Mouse (Mus musculus) gastrocnemius, postnatal 36 days (tissue): ENCODE data around the gene Ifnl2. TPM values are rescaled to one million over a fixed set of nuclear protein-coding genes. Genes with fewer than 3 reads are reported as not detected.

ENCODE experiments used
- DNase-seq, 2 experiments: peaks; one replicate each; pipeline ENCODE4 v3.0.0; 2022
- intact Hi-C: fragments of 180-260 bp; cut with DNase I; formaldehyde crosslinking; loops from one replicate; pipeline ENCODE4 v1.15.1; 2025
- total RNA-seq, 2 experiments: library from RNA; stranded (reverse); gene quantifications; 2 replicates each; pipeline ENCODE4 v1.2.3; 2021

The Ifnl2 gene
- total RNA-seq, 2 experiments from 2014 or later, result not detected

- DNase-seq, result no peak
- intact Hi-C loops, result no loop called here
Observed at GRCm38 (mm10) chr7:28495426-28495825, 14.8 kb downstream of the Ifnl2 start.

DNA sequence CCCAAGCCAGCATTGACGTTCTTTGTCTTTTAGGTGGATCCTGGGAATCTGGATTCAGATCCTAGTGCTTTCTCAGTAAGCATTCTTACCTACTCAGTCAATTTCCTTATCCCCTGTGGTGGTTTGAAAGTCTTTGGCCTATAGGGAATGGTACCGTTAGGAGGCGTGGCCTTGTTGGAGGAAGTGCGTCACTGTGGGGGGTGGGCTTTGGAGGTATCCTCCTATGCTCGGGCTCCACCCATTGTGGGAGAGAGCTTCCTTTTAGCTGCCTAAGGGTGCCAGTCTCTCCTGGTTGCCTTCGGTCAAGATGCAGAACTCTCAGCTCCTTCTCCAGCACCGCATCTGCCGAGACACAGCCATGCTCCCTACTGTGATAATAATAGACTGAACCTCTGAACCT lies 17.9 kb downstream of the Ifnl2 start:
- no peak for DNase-seq
- intact Hi-C loops, result loop anchor here (5.0 kb wide), 1 partner anchor 110 kb away; no protein-coding TSS in a partner anchor

DNA sequence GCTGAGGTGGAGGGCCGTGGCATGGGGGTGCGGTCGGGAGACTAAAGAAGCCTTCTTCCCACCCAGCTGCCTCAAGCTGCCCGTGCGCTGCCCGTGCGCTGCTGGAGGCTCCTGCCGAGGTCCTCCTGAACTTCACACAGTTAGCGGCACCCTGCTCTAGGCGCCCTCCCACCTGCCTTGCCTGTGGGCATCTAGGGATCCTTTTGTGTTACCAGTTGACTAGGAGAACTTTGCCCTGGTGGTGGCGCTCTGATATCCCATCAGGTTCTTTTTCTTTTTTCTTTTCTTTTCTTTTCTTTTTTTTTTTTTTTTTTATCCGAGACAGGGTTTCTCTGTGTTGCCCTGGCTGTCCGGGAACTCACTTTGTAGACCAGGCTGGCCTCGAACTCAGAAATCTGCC lies 19.4 kb downstream of the Ifnl2 start:
- DNase-seq, result no peak
- intact Hi-C loops, result loop anchor here (5.0 kb wide), 1 partner anchor 111 kb away; no protein-coding TSS in a partner anchor

GRCm38 (mm10) chr7:28490410-28490809 lies 19.8 kb downstream of the Ifnl2 start:
- DNase-seq, result no peak
- intact Hi-C loops, result loop anchor here (5.0 kb wide), 1 partner anchor 112 kb away; no protein-coding TSS in a partner anchor

- DNase-seq, result no peak
- intact Hi-C loops, result no loop called here
Observed at GRCm38 (mm10) chr7:28488030-28488491, 22.2 kb downstream of the Ifnl2 start.

GRCm38 (mm10) chr7:28484192-28484591 lies 26.1 kb downstream of the Ifnl2 start:
- intact Hi-C loops, result no loop called here
- no peak for DNase-seq

DNA sequence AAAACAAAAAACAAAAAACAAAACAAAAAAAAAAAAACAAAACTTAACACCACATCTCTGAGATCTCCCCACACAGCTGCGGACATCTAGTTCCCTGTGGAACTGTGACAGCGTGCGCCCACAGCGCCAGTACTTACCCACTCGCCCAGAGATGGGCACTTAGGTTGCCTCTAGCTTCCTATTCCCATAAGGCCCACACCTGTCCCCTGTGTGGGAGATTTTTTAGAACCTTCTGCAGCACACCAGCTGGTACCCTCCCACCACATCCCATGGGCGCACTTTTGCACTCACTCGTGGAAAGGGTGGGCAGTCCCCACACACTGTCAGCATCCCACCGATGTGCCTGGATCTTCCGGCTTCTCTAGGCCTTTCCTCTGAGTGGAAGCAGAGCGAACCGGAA lies 27.4 kb downstream of the Ifnl2 start:
- intact Hi-C loops, result no loop called here
- no peak for DNase-seq

DNA sequence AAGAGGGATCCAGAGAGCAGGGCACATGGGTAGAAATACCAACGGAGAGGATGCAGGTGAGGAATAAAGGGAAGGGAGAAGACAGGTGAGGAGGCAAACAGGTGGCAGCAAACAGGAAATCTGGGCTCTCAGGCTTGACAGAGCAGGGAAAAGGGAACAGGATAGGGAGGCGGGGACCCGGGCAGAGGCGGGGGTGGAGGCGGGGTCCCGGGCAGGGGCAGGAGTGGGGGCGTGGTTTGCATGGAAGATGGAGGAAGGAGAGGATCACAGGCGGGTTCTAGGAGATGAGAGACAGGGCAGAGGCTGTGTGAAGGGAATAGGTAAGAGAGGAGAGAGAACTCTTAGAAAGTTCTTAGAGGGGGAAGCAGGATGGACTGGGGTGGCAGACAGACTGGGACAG lies 31.4 kb downstream of the Ifnl2 start:
- intact Hi-C loops, result no loop called here
- DNase-seq, result no peak

GRCm38 (mm10) chr7:28477363-28477762 lies 32.9 kb downstream of the Ifnl2 start:
- DNase-seq, result no peak
- intact Hi-C loops, result no loop called here

DNA sequence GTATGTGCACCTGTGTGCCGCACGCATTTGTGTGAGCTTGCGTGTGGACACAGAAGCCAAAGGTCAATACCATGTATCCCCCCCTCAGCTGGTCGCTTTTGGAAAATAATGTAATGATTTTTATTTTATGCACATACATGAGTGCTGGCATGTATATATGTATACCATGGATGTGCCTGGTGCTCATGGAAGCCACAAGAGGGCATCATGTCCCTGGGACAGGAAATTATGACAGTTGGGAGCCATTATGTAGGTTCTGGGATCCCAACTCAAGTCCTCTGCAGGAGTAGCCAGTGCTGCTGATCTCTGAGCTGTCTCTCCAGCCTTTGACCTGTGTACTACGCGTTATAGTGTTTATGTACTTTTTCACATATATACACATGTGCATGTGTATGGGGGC lies 34.1 kb downstream of the Ifnl2 start:
- intact Hi-C loops, result no loop called here
- no peak for DNase-seq

DNA sequence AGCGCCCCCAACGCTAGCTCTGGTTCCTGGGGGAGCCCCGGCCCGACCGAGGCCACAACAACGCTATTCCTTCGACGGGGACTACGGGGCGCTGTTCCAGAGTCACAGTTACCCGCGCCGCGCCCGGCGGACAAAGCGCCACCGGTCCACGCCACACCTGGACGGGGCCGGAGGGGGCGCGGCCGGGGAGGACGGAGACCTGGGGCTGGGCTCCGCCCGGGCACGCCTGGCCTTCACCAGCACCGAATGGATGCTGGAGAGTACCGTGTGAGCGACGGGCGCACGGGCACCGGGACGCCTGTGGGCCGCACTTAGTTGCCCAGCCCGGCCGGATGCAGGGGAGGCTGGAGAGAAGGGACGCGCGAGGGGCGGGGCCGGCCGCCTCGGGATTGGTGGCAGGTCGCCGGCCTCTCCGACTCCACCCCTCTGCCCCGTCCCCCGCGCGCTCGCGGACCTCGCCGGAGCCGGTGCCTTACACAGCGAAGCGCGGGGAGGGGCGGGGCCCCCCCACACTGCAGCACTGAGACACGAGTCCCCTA lies 43.0 kb downstream of the Ifnl2 start:
- intact Hi-C loops, result no loop called here
- no peak for DNase-seq

DNA sequence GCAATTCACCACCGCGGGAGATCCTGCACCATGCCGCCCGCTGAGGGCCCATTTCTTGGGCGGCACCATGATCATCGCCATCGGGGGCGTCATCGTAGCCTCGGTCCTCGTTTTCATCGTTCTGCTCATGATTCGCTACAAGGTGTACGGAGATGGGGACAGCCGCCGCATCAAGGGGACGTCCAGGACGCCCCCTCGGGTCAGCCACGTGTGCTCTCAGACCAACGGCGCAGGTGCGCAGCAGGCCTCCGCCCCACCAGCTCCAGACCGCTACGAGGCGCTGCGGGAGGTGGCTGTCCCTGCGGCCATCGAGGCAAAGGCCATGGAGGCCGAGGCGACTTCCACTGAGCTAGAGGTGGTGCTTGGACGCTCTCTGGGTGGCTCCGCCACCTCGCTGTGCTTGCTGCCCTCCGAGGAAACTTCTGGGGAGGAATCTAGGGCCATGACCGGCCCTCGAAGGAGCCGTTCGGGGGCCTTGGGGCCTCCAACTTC lies 43.5 kb downstream of the Ifnl2 start:
- intact Hi-C loops, result no loop called here

DNA sequence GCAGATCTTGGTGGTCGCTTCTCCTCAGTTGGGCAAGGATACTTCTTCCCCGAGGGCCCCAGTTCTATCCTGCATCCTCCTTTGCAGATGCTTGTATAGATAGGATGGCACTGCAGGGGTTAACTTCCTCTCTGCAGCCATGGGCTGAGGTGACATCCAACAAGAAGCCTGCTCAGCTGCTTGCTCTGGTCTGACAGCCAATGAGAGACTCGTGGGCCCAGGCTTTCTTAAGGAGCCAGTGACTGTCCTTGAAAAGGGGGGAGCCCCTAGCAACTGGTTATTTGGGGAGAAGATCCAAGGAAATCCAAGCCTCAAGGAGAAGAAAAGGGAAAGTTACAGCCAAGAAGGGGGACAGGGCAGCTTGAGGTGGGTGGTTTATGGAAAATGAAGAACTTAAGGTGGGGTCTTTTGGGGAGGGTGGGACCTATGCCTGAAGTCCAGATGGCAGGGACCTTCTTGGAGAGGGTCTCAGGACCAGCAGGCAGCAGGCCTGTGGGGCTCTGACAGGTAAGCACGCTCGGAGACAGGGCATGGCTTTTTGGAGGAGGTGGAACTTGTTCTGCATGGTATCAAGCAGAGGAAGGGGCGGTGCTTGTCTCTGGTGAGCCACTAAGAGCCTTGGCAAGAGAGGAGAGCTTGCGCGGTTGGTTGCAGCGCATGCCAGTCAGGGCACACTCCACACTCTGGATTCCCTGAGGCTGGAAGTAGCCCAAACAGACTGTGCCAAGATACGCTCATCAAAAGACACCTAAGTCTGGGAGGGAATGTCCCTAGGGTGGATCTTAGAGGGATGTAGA lies 45.6 kb downstream of the Ifnl2 start:
- DNase-seq, result no peak
- intact Hi-C loops, result no loop called here

More for the DNA sequence above, 43.5 kb downstream of the Ifnl2 start:
- no peak for DNase-seq

GRCm38 (mm10) chr7:28462769-28463168 lies 47.5 kb downstream of the Ifnl2 start:
- no peak for DNase-seq
- intact Hi-C loops, result no loop called here

DNA sequence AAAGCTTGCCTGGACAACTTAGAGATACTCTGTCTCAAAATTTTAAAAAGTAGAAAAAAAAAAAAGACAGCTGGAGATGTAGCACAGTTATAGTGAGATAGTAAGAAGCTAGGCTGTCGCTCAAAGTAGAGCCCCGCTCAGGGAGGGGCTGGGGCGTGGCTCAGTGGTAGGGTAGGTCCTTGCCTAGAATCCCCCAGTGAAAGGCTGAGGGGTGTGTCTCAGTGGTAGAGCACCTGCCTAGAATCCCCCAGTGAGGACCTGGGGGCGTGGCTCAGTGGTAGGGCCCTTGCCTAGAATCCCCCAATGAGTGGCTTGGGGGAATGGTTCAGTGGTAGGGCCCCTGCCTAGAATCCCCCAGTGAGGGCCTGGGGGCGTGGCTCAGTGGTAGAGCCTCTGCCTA lies 49.9 kb downstream of the Ifnl2 start:
- intact Hi-C loops, result no loop called here
- no peak for DNase-seq

Other genes starting within 250 kb of the Ifnl2 start
- 1 to 10 TPM; 4.9 to 6.3 TPM for gene Eid2, start 242.6 kb downstream of the Ifnl2 start, total RNA-seq
- gene Eid2b, start 232.7 kb downstream of the Ifnl2 start, total RNA-seq, result 1 to 10 TPM; 5.2 to 5.9 TPM
- gene Selenov, start 219.3 kb downstream of the Ifnl2 start, total RNA-seq, result not detected
- gene Dll3, start 208.2 kb downstream of the Ifnl2 start, total RNA-seq, result not detected
- 10 to 100 TPM; 41.9 to 42.5 TPM for gene Timm50, start 198.4 kb downstream of the Ifnl2 start, total RNA-seq
- gene Supt5, start 171.7 kb downstream of the Ifnl2 start, total RNA-seq, result 10 to 100 TPM; 52.0 to 61.4 TPM
- gene Rps16, start 159.8 kb downstream of the Ifnl2 start, total RNA-seq, result 100 to 1,000 TPM; 298 to 415 TPM
- gene Plekhg2, start 137.9 kb downstream of the Ifnl2 start, total RNA-seq, result 1 to 10 TPM; 4.7 to 7.8 TPM
- 10 to 100 TPM in 1 of 2 experiments, 1 to 10 TPM in 1; 6.1 to 20.5 TPM for gene Zfp36, start 130.2 kb downstream of the Ifnl2 start, total RNA-seq
- gene Med29, start 117.7 kb downstream of the Ifnl2 start, total RNA-seq, result 10 to 100 TPM; 19.1 to 22.1 TPM
- 10 to 100 TPM; 27.0 to 27.6 TPM for gene Paf1, start 117.5 kb downstream of the Ifnl2 start, total RNA-seq
- gene Gmfg, start 73.0 kb downstream of the Ifnl2 start, total RNA-seq, result 1 to 10 TPM; 2.2 to 4.4 TPM
- gene Lrfn1, start 58.5 kb downstream of the Ifnl2 start, total RNA-seq, result under 1 TPM; 0.20 to 0.30 TPM
- gene Ifnl3, start 12.4 kb upstream of the Ifnl2 start, total RNA-seq, result not detected
- not detected for gene Sycn, start 30.4 kb upstream of the Ifnl2 start, total RNA-seq
- gene Nccrp1, start 36.8 kb upstream of the Ifnl2 start, total RNA-seq, result not detected
- 10 to 100 TPM; 11.6 to 13.9 TPM for gene Samd4b, start 87.7 kb upstream of the Ifnl2 start, total RNA-seq
- gene Pak4, start 87.7 kb upstream of the Ifnl2 start, total RNA-seq, result 1 to 10 TPM; 1.8 to 2.5 TPM
- not detected for gene Acp7, start 120.9 kb upstream of the Ifnl2 start, total RNA-seq
- gene Fbxo27, start 182.4 kb upstream of the Ifnl2 start, total RNA-seq, result under 1 TPM; 0.59 to 0.69 TPM
- 1 to 10 TPM; 3.9 to 5.4 TPM for gene Fbxo17, start 206.3 kb upstream of the Ifnl2 start, total RNA-seq
- gene Mrps12, start 231.4 kb upstream of the Ifnl2 start, total RNA-seq, result 10 to 100 TPM; 33.5 to 34.6 TPM
- gene Sars2, start 231.5 kb upstream of the Ifnl2 start, total RNA-seq, result 10 to 100 TPM; 14.6 to 16.0 TPM
- gene Ccer2, start 245.7 kb upstream of the Ifnl2 start, total RNA-seq, result not detected